Mouse (Mus musculus) skeletal muscle tissue, postnatal 0 days (tissue): Measurements from ENCODE around the gene Kcnrg. TPM values are rescaled to one million over a fixed set of nuclear protein-coding genes. Genes with fewer than 3 reads are reported as not detected.

Experiments used
- microRNA counts: library from miRNA; unstranded; fragments of <30 nt; microRNA quantifications from one replicate; lab custom pipeline; 2015
- microRNA-seq, 2 experiments: library from miRNA; unstranded; fragments of <30 nt; microRNA quantifications; one replicate each; pipeline ENCODE4; 2016
- polyA plus RNA-seq: library from polyadenylated mRNA; unstranded; fragments of >200 nt; fragmentation: Nextera tagmentation; extraction: Ambion mirVana; gene quantifications from 2 replicates; pipeline ENCODE4 v1.2.1, GENCODE M21; 2015

Gene Kcnrg
- 0.10 and 0.18 TPM in 2 replicates for polyA plus RNA-seq

GRCm38 (mm10) chr14:61607157-61607556 lies at the start of gene Kcnrg:
Gene Kcnrg (plus strand): TSS chr14:61607457.

GRCm38 (mm10) chr14:61597968-61598367 lies 9.3 kb upstream of the Kcnrg start, which contains the start of gene Trim13:
Gene Trim13 (plus strand): TSS chr14:61598247.

MicroRNAs within 50 kb of the gene (microRNA counts, 519-probe panel; counts per million panel counts)
- microRNA mmu-miR-15a (lab: Ali Mortazavi, UCI) (5,607 counts per million, percentile 90 among the panel's probes with 10 or more counts), microRNA mmu-miR-16 (lab: Ali Mortazavi, UCI) (6,671 counts per million, percentile 94 among the panel's probes with 10 or more counts)

Small RNA genes within 50 kb of the gene (microRNA-seq; reads per million reads assigned to microRNA genes)
- gene Mir15a (1,103 to 1,232 reads per million in 2 experiments), gene Mir16-1 (459 to 738 reads per million in 2 experiments)

Other genes with a start within 250 kb of the Kcnrg start
- gene Ebpl, start 247.0 kb upstream of the Kcnrg start, polyA plus RNA-seq, result 5.6 and 6.8 TPM in 2 replicates
- 45.4 and 51.7 TPM in 2 replicates for gene Kpna3, start 167.6 kb upstream of the Kcnrg start, polyA plus RNA-seq
- gene Spryd7, start 50.6 kb upstream of the Kcnrg start, polyA plus RNA-seq, result 21.3 and 24.8 TPM in 2 replicates
- gene Trim13, start 9.2 kb upstream of the Kcnrg start, polyA plus RNA-seq, result 13.7 and 15.3 TPM in 2 replicates